Mouse (Mus musculus) heart, postnatal 0 days (tissue): Measurements from ENCODE around the gene Dnah11.

Source experiments
- CTCF ChIP-seq: IDR thresholded peaks from 2 replicates; pipeline ENCODE4 v1.5.1; 2016; ENCODE audit warnings: antibody characterized with exemption, control low read depth, low read depth
- EP300 ChIP-seq: IDR thresholded peaks from 2 replicates; pipeline ENCODE4 v1.6.1; 2016; ENCODE audit warnings: antibody characterized with exemption, low read depth

GRCm38 (mm10) chr12:118045381-118045780 lies 153.5 kb downstream of the Dnah11 start:
- TF ChIP-seq CTCF (no peak), EP300 (no peak)
